Mouse (Mus musculus): Measurements from ENCODE around the gene Slc9a8.

DNA sequence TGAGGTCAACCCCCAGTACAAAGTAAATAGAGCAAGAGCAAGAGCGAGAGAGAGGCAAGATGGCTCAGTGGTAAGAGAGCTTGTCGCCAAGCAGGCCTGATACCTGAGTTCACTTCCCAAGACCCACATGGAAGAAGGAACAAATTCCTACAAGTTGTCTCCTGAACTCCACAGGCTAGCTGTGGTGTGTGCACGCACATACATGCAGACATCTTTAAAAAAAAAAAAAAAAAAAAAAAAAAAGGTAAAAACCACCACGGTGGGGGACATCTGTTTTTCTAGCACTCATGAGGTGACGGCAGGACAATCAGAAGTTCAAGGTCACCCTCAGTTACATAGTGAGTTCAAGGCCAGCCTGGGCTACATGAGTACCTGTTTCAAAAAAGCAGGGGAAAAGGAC is 45.8 kb upstream of the Slc9a8 start:
- no peak for TF ChIP-seq CTCF (IDR thresholded peaks at IDR 0.05; ENCODE audit: low read depth, low read length)
- TF ChIP-seq POLR2A (IDR thresholded peaks at IDR 0.05; ENCODE audit: extremely low read depth, insufficient read depth, low read length) = no peak

Measured in liver, adult 2 months (tissue).